Mouse (Mus musculus): ENCODE measurements around the gene Syt3.

Gene Syt3

GRCm38 (mm10) chr7:44443268-44444173 lies 59.6 kb downstream of the Syt3 start:
- no peak for DNase-seq (ENCODE audit: low spot score in 2 of 2)

- DNase-seq (ENCODE audit: low spot score in 2 of 2) = no peak
Observed at GRCm38 (mm10) chr7:44444886-44445527, 61.1 kb downstream of the Syt3 start.

- no peak for DNase-seq (ENCODE audit: low spot score in 2 of 2)
Observed at GRCm38 (mm10) chr7:44445528-44445923, 61.6 kb downstream of the Syt3 start.

GRCm38 (mm10) chr7:44446070-44446855 lies 62.4 kb downstream of the Syt3 start:
- DNase-seq (ENCODE audit: low spot score in 2 of 2) = no peak

Measured in cerebellum, postnatal 4 days (tissue).